Mouse (Mus musculus) E14TG2a.4 (cell line): ENCODE data around the gene Plekha7.

Experiments
- CTCF ChIP-seq: conservative IDR thresholded peaks from 2 replicates; pipeline ENCODE4 v1.5.1; 2014; ENCODE audit warnings: low read length
- NANOG ChIP-seq: IDR thresholded peaks from 2 replicates; pipeline ENCODE4 v1.6.1; 2014; ENCODE audit warnings: borderline replicate concordance, low read length, mixed read lengths
- POU5F1 ChIP-seq: IDR thresholded peaks from 2 replicates; pipeline ENCODE4 v1.6.1; 2014; ENCODE audit warnings: low read length, borderline replicate concordance

- TF ChIP-seq CTCF (no peak), POU5F1 (no peak), NANOG (no peak)
Measured at GRCm38 (mm10) chr7:116288996-116289395, 19.2 kb downstream of the Plekha7 start.
